Mouse (Mus musculus) heart, postnatal 0 days (tissue): Measurements from ENCODE around the gene Slc25a25.

Experiments used
- CTCF ChIP-seq: IDR thresholded peaks from 2 replicates; pipeline ENCODE4 v1.5.1; 2016; ENCODE audit warnings: antibody characterized with exemption, control low read depth, low read depth
- EP300 ChIP-seq: IDR thresholded peaks from 2 replicates; pipeline ENCODE4 v1.6.1; 2016; ENCODE audit warnings: antibody characterized with exemption, low read depth

DNA sequence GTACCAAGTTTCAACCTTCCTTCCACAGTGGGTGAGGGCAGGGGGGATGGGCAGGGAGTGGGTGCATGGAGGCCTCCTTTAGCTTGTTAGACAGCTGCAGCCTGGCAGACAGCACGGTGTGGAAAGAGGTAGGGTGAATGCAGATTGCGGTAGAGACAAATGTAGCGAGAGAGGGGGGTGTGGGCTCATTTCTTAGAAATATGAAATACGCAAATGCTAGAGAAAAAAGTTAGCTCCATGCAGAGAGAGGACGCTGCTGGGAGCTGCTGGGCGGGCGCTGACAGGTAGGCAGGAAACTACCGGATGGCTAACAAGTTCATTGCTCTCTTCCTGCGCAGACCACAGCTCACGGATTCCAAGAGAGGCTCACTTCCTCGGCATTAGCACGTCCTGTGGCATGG, 42.1 kb upstream of the Slc25a25 start:
- TF ChIP-seq EP300 (no peak), CTCF (no peak)
